Mouse (Mus musculus): ENCODE measurements around the gene Pdp2. TPM values are rescaled to one million over a fixed set of nuclear protein-coding genes. Genes with fewer than 3 reads are reported as not detected.
A peak's percentile ranks its signal among the peaks of the same experiment; 100 is the strongest.

Pdp2 gene
- total RNA-seq, 2 experiments from 2014 or later: 11.4 to 13.1 TPM

DNA sequence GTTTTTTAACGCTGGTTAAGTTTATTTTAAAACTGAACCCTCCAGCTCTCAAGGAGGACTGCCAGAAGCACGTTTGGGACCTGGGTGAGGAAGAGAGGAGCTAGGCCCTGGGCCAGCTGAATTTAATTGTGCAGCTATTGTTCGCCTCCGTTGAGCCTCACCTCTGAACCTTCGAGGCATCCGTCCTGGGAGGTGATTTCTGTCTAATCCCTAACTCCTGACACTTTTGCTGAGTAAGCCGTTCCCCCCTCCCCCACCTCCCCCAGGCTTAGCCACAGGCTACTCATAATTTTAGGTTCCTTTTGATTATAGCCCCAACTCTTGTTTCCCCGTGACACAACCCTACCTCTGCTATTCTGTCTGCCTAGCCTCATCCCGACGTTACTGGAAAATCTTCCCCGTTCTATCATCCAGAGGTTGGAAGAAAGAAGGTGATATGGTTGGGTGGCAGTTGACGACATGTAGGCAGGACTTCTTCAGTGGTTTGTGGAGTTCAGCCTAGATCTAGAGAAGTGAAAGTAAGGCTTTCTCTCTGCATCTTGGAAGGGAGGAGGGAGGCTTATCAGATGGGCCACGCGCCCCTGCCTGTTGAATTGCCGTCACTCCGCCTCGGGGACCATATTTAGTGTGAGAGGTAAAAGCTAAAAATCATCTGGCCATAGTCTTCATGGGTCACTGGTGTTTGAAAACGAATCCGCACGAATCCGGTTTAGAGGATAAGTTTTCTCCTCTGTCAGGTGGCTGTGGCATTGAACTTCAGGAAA lies 4.7 kb downstream of the Pdp2 start:
- peak; percentile 68 for ATAC-seq (replicated peaks; ENCODE audit: poor library complexity, severe bottlenecking)

DNA sequence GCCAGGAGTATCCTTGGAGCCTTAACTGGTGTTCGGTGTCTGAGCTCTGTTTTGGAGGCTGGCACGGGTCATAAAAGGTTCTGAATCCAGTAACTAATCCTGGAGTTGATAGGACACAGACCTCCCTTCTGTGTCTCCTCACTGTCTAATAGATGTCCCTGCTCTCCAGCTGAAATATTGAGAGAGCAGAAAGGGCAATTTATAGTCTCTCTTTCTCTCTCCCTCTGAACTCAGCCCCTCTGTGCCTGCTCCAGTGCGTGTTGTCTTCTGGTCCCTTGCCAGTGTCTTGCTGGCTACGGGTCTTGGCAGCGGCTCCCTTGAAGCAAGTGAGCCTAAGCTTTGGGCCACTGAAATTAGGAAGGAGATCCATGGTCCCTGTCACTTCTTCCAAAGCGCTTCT lies 6.4 kb downstream of the Pdp2 start:
- no peak for ATAC-seq (replicated peaks; ENCODE audit: poor library complexity, severe bottlenecking)

DNA sequence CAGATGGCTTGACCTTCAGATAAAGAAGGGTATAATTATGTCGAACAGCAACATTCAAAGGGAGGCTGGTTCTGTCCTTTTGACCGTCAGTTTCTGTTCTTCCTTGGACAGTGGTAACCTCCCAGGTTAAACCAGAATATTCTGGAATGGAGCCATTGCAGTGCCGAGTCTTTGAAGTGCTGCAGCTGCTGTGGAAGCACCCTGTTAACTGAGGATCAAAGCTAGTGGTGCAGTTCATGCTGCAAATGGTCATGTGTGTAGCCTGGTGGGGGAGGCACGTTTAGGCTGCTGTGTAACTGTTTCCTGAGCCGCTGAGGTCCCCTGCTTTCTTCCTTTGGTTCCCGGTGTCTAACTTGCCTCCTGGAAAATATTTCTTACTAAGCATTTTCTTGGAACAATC lies 7.2 kb downstream of the Pdp2 start:
- ATAC-seq (replicated peaks; ENCODE audit: poor library complexity, severe bottlenecking): no peak

DNA sequence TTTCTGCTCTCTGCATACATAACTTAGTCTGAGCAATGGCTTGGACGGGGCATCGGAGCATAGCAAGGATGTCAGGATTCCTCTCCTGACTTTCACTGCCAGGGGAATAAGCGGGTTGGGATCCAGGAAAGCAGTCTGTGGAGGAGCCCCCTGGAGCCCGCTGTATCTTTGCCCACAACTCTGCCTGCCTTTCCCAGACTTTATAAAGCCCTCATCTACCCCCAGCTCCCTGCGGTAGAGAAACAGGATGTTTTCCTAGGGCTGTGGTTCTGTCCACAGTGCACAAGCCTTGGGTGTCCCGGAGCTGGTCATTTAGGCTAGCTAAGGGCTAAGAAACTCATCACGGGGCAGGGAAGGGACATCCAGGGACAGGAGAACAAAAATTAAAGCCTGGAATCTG lies 10.1 kb downstream of the Pdp2 start:
- no peak for ATAC-seq (replicated peaks; ENCODE audit: poor library complexity, severe bottlenecking)

DNA sequence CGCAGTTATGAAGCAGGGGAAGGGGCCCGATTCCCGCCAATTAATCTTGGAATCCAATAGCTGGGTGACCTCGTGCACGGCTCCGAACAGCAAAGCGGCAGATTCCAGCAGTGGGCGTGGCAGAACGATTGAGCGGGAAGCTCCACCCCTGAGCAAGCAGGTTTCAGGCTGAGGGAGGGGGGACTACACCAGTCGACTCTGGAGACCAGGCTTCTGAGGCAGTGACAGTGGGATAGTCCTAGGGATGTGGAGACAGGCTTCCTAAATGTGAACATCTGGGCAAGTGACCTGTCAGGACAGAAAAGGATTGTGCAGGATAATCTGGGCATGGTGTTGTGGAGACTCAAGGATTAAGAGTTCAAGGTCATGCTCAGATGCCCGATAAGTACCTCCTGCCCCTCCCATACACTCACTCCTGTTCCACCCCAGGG lies 10.7 kb downstream of the Pdp2 start:
- peak; percentile 18 for ATAC-seq (replicated peaks; ENCODE audit: poor library complexity, severe bottlenecking)

DNA sequence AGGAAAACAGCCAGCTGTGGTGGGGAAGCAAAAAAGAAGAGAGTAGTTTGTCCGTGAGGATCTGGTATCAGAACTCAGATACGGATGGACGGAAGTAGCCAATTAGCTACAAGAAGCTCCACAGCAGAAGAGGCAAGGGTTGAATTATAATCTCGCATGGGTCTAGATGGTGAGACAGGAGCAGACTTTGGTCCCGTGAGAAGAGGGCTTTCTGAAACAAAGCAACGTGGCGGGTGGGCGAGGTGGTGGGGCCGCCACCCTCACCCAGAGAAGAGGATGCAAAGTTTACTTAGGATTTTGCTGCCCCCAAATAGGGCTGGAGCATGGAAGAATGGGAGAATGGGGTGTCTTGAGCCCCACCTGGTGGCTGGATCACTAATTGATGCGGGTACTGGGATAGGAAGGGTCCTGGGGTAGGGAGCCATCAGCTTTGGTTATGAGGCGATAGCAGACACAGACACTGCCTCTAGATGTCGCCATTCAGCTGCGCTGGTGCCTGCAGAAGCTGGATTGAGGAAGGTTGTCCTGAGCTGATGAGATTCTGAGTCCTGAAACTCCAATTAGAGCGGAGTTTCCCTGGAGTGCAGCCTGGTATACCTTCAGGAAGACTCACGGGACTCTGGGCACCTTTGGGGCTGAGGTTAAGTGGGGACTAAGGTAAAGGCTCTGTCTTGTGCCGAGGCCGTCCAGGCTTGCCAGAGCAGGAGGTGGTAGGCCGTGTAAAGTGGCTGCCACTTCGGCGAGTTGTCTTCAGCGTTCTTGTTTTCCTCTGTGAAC lies 11.4 kb downstream of the Pdp2 start:
- ATAC-seq (replicated peaks; ENCODE audit: poor library complexity, severe bottlenecking): peak; percentile 99

DNA sequence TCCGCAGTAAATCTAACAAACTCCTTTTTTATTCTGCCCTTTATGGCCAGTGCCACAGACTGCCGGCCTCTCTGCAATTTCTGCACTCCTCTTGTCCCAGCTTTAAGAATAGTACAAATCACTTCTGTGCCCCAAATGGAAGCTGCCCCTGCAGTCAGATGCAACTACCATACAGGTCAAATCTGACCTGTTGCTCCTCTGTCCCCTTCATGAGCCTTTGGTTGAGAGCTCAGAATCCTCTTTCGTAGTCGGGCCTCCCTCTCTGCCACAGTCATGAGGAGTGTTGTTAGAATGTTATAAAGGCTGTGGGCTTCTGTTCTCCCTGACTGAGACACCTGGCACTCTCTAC lies 12.0 kb downstream of the Pdp2 start:
- ATAC-seq (replicated peaks; ENCODE audit: poor library complexity, severe bottlenecking): no peak

DNA sequence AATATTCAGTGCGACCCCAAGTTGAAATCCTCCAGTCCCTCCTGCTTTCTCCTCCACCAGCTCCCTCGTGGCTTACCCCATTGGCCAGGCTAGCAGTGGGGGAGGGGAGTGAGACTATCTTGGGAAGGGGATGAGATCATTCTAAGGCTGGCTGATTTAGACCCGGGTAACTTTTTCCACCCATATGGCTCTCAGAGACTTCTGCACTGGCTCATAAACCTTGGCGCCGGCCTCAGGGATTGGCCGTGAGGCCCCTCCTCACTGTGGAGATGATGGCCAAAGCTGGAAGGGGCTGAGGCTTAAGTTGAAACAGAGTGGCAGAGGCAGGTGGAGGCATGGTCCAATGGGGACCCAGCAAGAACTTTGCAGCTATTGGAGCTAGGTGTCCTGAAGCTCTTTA lies 15.1 kb downstream of the Pdp2 start:
- no peak for ATAC-seq (replicated peaks; ENCODE audit: poor library complexity, severe bottlenecking)

DNA sequence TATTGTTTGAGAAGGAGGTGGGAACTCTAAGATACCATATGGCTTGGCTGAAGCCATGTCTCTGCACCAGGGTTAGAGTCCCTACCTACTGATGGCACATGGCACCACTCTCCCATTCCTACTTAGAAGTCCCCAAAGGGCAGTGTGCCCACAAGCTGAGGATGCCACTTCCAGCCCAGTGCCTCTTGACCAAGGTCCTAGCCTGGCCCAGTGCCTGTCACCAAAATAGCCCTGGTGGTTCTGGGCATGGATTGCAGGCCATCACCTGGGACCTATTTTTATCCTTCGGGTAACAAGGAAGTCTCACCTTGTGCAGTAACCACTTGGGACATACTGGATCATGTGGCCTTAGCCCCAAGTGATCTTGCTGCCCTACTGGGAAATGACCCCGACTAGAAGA lies 16.7 kb downstream of the Pdp2 start:
- ATAC-seq (replicated peaks; ENCODE audit: poor library complexity, severe bottlenecking): no peak

DNA sequence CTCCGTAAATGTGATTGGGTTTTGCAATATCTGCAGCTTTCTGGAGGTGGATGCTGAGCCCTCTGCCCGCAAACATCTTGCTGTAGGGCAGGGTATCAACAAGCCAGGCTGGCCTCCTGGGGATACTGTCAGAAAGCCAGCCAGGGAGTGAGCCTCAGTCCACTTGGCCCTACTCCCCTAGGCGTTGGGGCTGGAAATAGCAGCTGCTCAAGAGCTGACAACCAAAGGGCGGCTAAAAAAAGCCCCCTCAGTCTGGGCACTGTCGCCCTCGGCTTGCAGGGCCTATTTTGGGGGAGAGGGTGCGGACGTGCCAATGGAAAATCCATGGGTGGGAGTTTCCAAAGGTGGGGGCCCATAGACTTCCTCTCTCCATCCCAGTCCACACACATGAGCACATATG lies 18.0 kb downstream of the Pdp2 start:
- no peak for ATAC-seq (replicated peaks; ENCODE audit: poor library complexity, severe bottlenecking)

DNA sequence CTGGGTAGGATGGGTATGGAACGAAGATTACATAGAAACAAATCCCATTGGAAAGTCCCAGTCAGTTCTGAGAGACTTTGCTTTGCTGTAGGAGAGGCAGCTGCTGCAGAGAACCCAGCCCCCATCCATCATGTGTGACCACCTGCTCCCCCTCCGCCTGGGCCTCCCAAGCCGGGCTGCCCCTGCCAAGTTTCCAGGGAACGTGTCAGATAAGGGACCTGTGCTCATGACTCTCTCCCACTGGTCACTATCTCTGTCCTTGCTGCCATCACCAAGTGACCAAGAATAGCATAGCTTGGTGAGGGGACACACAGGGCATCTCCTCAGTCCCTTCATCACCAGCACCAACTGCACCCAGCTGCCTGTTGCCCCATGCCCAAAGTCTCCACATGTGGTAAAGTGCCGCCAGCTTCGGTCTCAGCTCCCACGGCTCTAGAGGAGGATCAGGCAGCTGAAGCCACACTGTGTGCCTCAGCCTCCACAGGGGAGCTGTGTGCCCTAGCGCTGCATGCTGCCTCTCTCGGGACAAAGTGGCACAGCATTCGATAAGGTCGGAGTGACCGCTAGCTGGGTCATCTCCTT lies 19.0 kb downstream of the Pdp2 start:
- no peak for ATAC-seq (replicated peaks; ENCODE audit: poor library complexity, severe bottlenecking)

DNA sequence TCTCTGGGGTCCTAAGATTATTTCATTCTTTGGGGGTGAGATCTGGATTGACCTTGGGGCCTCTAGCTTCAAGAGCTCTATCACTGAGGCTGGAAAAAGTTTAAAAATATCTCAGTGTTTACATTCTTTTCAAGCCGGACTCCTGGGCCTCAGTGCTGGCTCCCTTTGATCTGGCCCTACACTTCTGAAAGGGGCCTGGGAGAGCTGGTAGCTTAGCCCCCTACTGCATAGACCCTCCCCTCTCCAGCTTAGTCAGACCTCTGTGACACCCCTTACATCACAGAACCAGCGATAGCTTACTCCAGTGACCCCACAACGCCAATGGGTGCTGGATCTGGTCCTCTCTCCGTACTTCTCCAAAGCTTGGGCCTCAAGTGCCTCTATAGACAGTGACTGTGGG lies 20.4 kb downstream of the Pdp2 start:
- ATAC-seq (replicated peaks; ENCODE audit: poor library complexity, severe bottlenecking): no peak

DNA sequence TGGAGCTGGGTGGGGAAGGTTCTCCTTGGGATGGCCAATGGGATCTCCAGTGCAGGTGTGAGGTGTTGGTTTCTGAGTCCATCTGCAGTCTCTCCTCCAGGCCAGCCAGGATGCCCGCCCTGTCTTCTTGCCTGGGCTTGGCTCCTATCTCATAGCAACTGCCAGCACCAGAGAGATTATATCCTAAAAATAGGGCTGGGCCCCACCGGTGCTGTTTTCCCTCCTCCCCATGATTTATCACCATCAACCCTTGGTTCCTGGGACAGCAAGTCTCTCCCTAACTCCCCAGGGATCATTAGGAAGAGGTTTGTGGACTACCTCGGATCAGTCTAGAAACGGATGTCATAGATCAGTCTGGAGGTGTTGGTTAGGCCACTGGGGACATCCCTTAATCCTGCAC lies 21.9 kb downstream of the Pdp2 start:
- no peak for ATAC-seq (replicated peaks; ENCODE audit: poor library complexity, severe bottlenecking)

DNA sequence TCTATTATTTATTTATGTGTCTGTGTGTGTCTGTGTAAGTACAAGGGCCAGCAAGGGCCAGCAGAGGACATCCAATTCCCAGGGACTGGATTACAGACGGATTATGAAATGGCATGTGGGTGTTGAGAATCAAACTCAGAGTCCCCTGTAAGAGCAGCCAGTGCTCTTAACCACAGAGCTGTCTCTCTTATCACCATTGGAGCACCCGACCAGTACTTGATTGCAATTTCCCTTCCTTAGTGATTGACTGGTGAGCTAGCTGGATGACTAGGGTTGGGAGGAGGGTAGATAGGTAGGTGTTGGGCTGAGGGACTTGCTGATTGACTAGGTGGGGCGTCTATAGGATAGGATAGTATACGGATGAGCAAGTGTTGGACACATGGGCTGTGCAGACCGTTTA lies 29.5 kb downstream of the Pdp2 start:
- no peak for ATAC-seq (replicated peaks; ENCODE audit: poor library complexity, severe bottlenecking)

DNA sequence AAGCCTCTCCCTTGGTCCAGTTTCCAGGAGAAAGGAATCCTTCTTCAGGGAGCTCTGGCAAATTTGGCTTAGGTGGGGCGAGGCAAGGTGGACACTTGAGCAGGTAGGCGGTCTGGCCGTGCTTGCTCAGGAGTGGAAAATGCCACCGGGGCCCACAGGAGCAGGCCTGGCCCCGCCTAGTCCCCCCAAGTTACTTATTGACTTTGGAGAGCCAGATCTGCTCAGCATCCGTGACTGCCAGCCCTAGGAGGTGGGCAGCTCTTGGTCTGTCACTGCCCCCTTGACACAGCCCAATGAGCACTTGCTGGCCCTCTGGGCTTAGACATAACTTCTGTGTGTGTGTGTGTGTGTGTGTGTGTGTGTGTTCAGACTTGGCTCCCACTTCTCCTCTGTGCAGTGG lies 32.9 kb downstream of the Pdp2 start, which contains the start of gene Cdh16:
Gene Cdh16, minus strand, starts transcription at position 236 of the 400 bp plus-strand sequence.
- ATAC-seq (replicated peaks; ENCODE audit: poor library complexity, severe bottlenecking): no peak

DNA sequence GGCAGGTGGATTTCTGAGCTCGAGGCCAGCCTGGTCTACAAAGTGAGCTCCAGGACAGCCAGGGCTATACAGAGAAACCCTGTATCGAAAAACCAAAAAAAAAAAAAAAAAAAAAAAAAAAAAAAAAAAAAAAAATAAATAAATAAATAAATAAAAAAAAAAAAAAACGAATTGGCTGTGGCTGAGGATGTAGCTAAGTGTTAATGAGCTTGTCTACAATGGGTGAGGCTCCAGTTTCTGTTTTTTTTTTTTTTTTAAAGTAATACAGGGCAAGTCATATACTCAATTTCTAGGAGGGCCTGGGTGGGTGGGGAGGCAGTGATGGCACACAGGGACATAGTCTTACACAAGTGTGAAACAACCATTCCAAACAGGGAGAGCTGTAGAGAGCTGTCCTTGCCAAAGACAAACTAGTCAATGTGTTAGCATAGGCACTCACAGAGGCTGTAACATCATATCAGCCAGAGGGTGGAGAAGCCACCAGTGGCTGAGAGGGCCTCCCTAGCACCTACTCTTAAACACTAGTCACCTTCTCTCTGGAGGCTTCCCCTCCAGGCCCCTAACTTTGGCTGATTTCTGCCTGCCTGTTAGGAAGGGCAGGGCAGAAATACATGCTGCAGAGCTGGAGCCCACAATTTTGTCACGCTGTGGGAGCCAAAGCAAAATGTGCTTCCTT lies 36.0 kb downstream of the Pdp2 start:
- ATAC-seq (replicated peaks; ENCODE audit: poor library complexity, severe bottlenecking): no peak

DNA sequence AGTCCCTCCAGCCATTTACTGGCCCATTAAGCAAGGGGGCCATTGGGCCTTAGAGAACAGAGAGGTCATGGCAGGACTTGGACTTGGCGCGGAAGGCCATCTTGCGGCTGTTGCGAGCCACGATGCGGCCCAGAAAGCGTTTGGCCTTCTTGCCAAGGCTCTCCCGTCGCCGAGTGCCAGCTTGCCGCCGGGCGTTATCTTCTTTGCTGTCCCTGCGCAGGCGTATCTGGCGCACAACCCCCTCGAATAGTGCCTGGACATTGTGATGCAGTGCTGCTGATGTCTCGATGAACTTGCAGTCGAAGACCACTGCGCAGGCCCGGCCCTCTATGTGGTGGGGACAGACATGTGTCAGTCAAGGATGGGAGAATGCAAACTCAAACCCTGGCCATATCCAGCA lies 37.2 kb downstream of the Pdp2 start:
- no peak for ATAC-seq (replicated peaks; ENCODE audit: poor library complexity, severe bottlenecking)

DNA sequence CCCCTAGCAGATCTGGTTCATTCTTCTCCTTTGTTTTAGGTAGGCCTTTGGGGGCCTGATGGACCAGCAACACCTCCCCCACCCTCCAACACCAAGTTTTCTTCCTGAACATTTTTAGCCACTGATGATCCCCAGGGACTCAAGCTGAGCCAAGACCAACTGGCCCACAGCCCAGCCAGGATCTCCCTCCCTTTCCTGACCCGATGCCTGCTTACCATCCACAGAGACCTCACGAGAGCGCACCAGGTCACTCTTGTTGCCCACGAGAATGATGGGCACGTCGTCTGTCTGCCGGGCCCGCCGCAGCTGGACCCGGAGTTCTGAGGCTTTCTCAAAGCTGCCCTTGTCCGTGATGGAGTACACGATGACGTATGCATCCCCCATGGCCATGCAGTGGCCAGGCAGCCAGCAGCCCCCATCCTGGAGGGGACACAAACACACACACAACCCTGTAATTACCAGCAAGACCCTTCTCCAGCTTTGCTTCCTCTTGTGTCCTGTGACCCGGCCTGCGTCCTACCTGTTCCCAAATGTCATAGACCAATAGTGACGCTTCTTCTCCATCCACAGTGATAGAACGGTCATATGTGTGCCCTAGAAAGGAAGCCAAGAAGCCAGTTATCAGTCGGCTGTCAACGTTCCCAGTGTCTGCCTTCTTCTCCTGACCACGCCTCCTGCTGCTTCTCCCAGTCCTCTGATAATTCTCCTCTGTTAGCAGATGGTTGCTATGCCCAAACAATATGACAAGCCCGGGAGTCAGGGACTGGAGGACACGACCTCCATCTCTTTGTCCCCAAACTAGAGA lies 38.3 kb downstream of the Pdp2 start:
- no peak for ATAC-seq (replicated peaks; ENCODE audit: poor library complexity, severe bottlenecking)

DNA sequence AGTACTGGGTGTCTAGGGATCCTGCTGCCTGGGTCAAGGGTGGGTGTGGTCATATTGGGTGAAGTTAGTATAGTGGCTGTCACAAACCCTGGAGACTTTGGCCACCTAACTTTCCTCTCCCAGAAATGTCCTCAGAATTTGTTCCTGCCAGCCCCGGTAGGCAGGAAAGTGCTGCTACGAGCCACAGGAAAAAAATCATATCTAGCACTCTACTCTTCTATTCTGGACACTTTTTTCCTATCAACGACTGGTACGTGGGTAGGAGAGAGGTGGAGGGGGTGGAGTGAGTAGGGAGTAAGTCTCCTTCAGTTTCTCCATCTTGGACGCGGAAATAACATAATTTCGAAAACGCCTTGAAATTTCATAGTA lies 38.8 kb downstream of the Pdp2 start:
- no peak for ATAC-seq (replicated peaks; ENCODE audit: poor library complexity, severe bottlenecking)

DNA sequence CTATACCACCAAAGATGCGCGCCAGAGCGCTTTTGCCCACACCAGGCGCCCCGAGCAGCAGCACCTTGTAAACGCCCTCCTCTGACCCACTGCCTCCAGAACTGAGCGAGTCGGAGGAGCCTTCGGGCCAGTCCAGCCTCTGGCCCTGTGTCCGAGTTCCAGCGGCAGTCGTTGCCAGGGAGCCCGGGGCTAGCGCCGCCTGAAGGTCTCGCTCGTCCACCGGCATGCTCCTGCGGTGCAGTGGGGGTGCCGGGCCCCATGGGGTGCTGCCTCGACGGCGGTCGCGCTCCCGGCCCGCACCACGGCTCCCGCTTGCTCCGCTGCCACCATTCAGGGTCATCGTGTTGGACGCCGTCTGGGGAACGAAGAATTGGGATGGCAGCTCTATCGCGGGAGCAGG lies 39.3 kb downstream of the Pdp2 start:
- peak; percentile 55 for ATAC-seq (replicated peaks; ENCODE audit: poor library complexity, severe bottlenecking)

Data from granulocyte monocyte progenitor cell, adult 5-6 weeks (primary cell).